Mouse (Mus musculus) kidney, postnatal 10 days (tissue): ENCODE results near the gene Klhl30.

Experiments used
- DNase-seq: peaks from one replicate; pipeline ENCODE4 v3.0.0; 2021; ENCODE audit warnings: mixed read lengths

Klhl30 gene

GRCm38 (mm10) chr1:91365816-91366214 is 15.0 kb downstream of the Klhl30 start:
- no peak for DNase-seq

- DNase-seq = peak; percentile 82
Measured at GRCm38 (mm10) chr1:91366215-91367108, 15.6 kb downstream of the Klhl30 start, which contains the start of gene Erfe. TSS of gene Erfe (plus strand) at chr1:91366430.

- DNase-seq = no peak
Measured at GRCm38 (mm10) chr1:91367295-91367694, 16.5 kb downstream of the Klhl30 start.

- DNase-seq = no peak
Measured at GRCm38 (mm10) chr1:91369408-91369807, 18.6 kb downstream of the Klhl30 start.

- no peak for DNase-seq
Measured at GRCm38 (mm10) chr1:91370055-91370454, 19.2 kb downstream of the Klhl30 start.

- no peak for DNase-seq
Measured at GRCm38 (mm10) chr1:91373414-91373835, 22.6 kb downstream of the Klhl30 start.

GRCm38 (mm10) chr1:91380453-91381090 is 29.8 kb downstream of the Klhl30 start:
- peak; percentile 90 for DNase-seq

- DNase-seq = no peak
Measured at GRCm38 (mm10) chr1:91381091-91381471, 30.3 kb downstream of the Klhl30 start.

- no peak for DNase-seq
Measured at GRCm38 (mm10) chr1:91390369-91390768, 39.6 kb downstream of the Klhl30 start.

- DNase-seq = no peak
Measured at GRCm38 (mm10) chr1:91397927-91398259, 47.1 kb downstream of the Klhl30 start.

- DNase-seq = peak; percentile 89
Measured at GRCm38 (mm10) chr1:91398260-91399062, 47.6 kb downstream of the Klhl30 start, which contains the start of gene Ilkap. TSS of gene Ilkap (minus strand) at chr1:91398815.

GRCm38 (mm10) chr1:91404976-91405375 is 54.2 kb downstream of the Klhl30 start:
- DNase-seq = no peak

- DNase-seq = no peak
Measured at GRCm38 (mm10) chr1:91405406-91406169, 54.8 kb downstream of the Klhl30 start.

GRCm38 (mm10) chr1:91407819-91408218 is 57.0 kb downstream of the Klhl30 start:
- DNase-seq = no peak

- peak; percentile 23 for DNase-seq
Measured at GRCm38 (mm10) chr1:91411631-91412285, 60.9 kb downstream of the Klhl30 start.
